In the genomic region with DNA sequence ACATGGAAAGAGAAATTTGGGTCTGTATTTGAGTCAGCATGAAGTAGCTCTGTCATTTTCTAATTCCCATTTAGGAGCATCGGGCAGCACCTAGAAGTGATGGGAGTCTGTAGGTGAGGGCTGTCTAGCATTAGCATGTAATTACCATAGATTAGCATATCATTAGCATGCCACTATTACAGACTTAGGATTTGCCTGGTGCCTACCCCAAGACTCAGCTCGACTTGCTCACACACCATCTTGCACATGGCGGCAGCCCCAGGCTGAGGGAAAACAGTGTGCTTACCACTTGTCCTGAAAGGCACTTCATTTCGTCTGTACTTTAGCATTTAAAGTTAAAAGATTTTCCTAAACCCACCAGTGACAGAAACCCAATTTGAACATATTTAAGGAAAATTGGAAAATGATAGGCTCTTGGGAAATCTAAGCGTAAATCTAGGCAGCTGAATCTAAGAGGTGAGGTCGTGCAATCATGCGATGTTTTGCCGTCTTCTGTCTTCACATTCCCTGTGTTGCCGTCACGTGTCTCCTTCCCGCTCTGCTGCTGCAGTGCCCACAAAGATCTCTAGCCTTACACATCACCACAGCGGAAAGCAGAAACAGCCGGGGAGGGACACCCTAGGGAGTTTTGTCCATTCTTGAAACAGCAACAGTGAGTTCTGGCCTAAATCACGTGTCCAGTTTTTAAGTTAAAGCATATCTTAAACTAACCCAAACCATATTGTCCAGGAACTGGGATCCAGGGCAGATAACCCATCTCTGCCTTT, we compare ENCODE assay signal across 16 mouse cellular contexts.
DNase-seq lines count a peak whose midpoint lies in the region; ATAC-seq lines count a peak whose summit lies in the region.
"Had no signal": no experiment of that assay in that cellular context is flagged by ENCODE, and none has a peak within 500 bp of the region (broad histone marks: within the 10 kb centered on the region; RNA-seq: fewer than 3 reads in every experiment).

No protein-coding gene starts in this region.

- WGBS in neural tube, embryonic 13.5 days: 63% methylated on average over 14 of the region's 14 CpGs
- 59% methylated on average over 14 of the region's 14 CpGs for WGBS in neural tube, embryonic 15.5 days
- WGBS in forebrain, embryonic 12.5 days: 61% methylated on average over 14 of the region's 14 CpGs
- WGBS in hindbrain, embryonic 16.5 days: 49% methylated on average over 14 of the region's 14 CpGs

- H3K4me3 ChIP-seq in neural tube, embryonic 13.5 days: no peak overlapping the region
- H3K4me3 ChIP-seq in neural tube, embryonic 15.5 days (replicated peaks): no peak overlapping the region
- no peak overlapping the region for H3K4me3 ChIP-seq in forebrain, embryonic 12.5 days (replicated peaks)
- H3K4me3 ChIP-seq in hindbrain, embryonic 16.5 days (ENCODE audit: low read length): no peak overlapping the region
- H3K4me3 ChIP-seq: heart, embryonic 12.5 days; kidney, embryonic 15.5 days; liver, embryonic 12.5 days had no signal

- H3K36me3 ChIP-seq in neural tube, embryonic 13.5 days: no peaks in the 10 kb centered on the region
- H3K36me3 ChIP-seq in neural tube, embryonic 15.5 days: no peaks in the 10 kb centered on the region
- H3K36me3 ChIP-seq in forebrain, embryonic 12.5 days (replicated peaks): no peaks in the 10 kb centered on the region
- H3K36me3 ChIP-seq in hindbrain, embryonic 16.5 days (ENCODE audit: control insufficient read depth, insufficient read depth, low read length): no peaks in the 10 kb centered on the region
- H3K36me3 ChIP-seq: heart, embryonic 12.5 days; kidney, embryonic 15.5 days; liver, embryonic 12.5 days had no signal

- ATAC-seq in neural tube, embryonic 13.5 days (ENCODE audit: low read depth): peak; percentile 82
- ATAC-seq in neural tube, embryonic 15.5 days (ENCODE audit: low FRiP score): no peak; the same call in 1 of the 2 replicates
- peak; percentile 82 for ATAC-seq in forebrain, embryonic 12.5 days (ENCODE audit: low FRiP score)
- peak; percentile 63 for ATAC-seq in hindbrain, embryonic 16.5 days
- no peak for ATAC-seq in megakaryocyte-erythroid progenitor cell, adult 5-6 weeks (replicated peaks; ENCODE audit: low FRiP score, low TSS enrichment, poor library complexity, severe bottlenecking)
- ATAC-seq: liver, embryonic 12.5 days; lung, postnatal 0 days had no signal

- H3K27ac ChIP-seq in neural tube, embryonic 13.5 days (replicated peaks): no peak overlapping the region
- no peak overlapping the region for H3K27ac ChIP-seq in neural tube, embryonic 15.5 days (replicated peaks)
- H3K27ac ChIP-seq in forebrain, embryonic 12.5 days: no peak overlapping the region
- no peak overlapping the region for H3K27ac ChIP-seq in hindbrain, embryonic 16.5 days (ENCODE audit: low read depth, low read length)
- H3K27ac ChIP-seq: kidney, embryonic 15.5 days; liver, embryonic 12.5 days had no signal

- no peak overlapping the region for H3K9ac ChIP-seq in neural tube, embryonic 13.5 days
- H3K9ac ChIP-seq in neural tube, embryonic 15.5 days (replicated peaks): no peak overlapping the region
- H3K9ac ChIP-seq in forebrain, embryonic 12.5 days: no peak overlapping the region
- no peak overlapping the region for H3K9ac ChIP-seq in hindbrain, embryonic 16.5 days (ENCODE audit: low read depth, low read length)
- H3K9ac ChIP-seq: heart, embryonic 12.5 days; kidney, embryonic 15.5 days; liver, embryonic 12.5 days had no signal

- no peak overlapping the region for H3K4me2 ChIP-seq in neural tube, embryonic 13.5 days
- H3K4me2 ChIP-seq in neural tube, embryonic 15.5 days: no peak overlapping the region
- H3K4me2 ChIP-seq in forebrain, embryonic 12.5 days: no peak overlapping the region
- H3K4me2 ChIP-seq in hindbrain, embryonic 16.5 days (ENCODE audit: low read length): peak overlapping the region; percentile 0; the same call in 1 of the 2 replicates
- H3K4me2 ChIP-seq: heart, embryonic 12.5 days; kidney, embryonic 15.5 days; liver, embryonic 12.5 days had no signal

- DNase-seq in kidney, postnatal 4 days: no peak
- no peak for DNase-seq in right cerebral cortex, postnatal 4 days
- DNase-seq: cerebellum, adult 18-20 months; gastrocnemius, postnatal 36 days; layer of hippocampus, adult 9-11 months; right cerebral cortex, postnatal 14 days; thymus, adult 18-20 months had no signal

- peaks cover 16% of the 10 kb centered on the region for H3K4me1 ChIP-seq in neural tube, embryonic 13.5 days (replicated peaks)
- H3K4me1 ChIP-seq in neural tube, embryonic 15.5 days: peaks cover 11% of the 10 kb centered on the region
- H3K4me1 ChIP-seq in forebrain, embryonic 12.5 days: peaks cover 13% of the 10 kb centered on the region
- H3K4me1 ChIP-seq in hindbrain, embryonic 16.5 days (ENCODE audit: control insufficient read depth, insufficient read depth, low read depth, low read length): peaks cover 3% of the 10 kb centered on the region
- H3K4me1 ChIP-seq: heart, embryonic 12.5 days; liver, embryonic 12.5 days had no signal

- H3K27me3 ChIP-seq in neural tube, embryonic 13.5 days: no peaks in the 10 kb centered on the region
- no peaks in the 10 kb centered on the region for H3K27me3 ChIP-seq in neural tube, embryonic 15.5 days (replicated peaks)
- H3K27me3 ChIP-seq in forebrain, embryonic 12.5 days: no peaks in the 10 kb centered on the region
- no peaks in the 10 kb centered on the region for H3K27me3 ChIP-seq in hindbrain, embryonic 16.5 days (replicated peaks; ENCODE audit: control insufficient read depth, insufficient read depth, low read length)
- H3K27me3 ChIP-seq: heart, embryonic 12.5 days; kidney, embryonic 15.5 days had no signal

- 0 out of 2 replicates have a peak, but pooled peaks cover 4% of the 10 kb centered on the region for H3K9me3 ChIP-seq in neural tube, embryonic 13.5 days
- H3K9me3 ChIP-seq in neural tube, embryonic 15.5 days (replicated peaks): no peaks in the 10 kb centered on the region
- 0 out of 2 replicates have a peak, but pooled peaks cover 4% of the 10 kb centered on the region for H3K9me3 ChIP-seq in forebrain, embryonic 12.5 days
- 0 out of 2 replicates have a peak, but pooled peaks cover 3% of the 10 kb centered on the region for H3K9me3 ChIP-seq in hindbrain, embryonic 16.5 days (ENCODE audit: control insufficient read depth, low read length)
- H3K9me3 ChIP-seq: kidney, embryonic 15.5 days; liver, embryonic 12.5 days had no signal

Comparison
In these comparisons a context has a peak if more than half of its experiments do, and no peak if none do; other contexts are left out.
1. ATAC-seq: peak in neural tube, embryonic 13.5 days (single experiment), forebrain, embryonic 12.5 days (single experiment) and hindbrain, embryonic 16.5 days (single experiment); none in neural tube, embryonic 15.5 days (single experiment) and megakaryocyte-erythroid progenitor cell, adult 5-6 weeks (single experiment).